Mouse (Mus musculus): ENCODE measurements around the gene Vps52.

- TF ChIP-seq ZMIZ1 (IDR thresholded peaks at IDR 0.05; ENCODE audit: low read depth, low read length) (no peak), CTCF (conservative IDR thresholded peaks at IDR 0.05 in 1 of 2, IDR thresholded peaks at IDR 0.05 in 1 of 2; ENCODE audit: low read depth in 2 of 2, low read length in 2 of 2) (no peak), CHD1 (IDR thresholded peaks at IDR 0.05; ENCODE audit: low read depth, low read length) (no peak), TBP (conservative IDR thresholded peaks at IDR 0.05; ENCODE audit: low read depth, low read length) (no peak), POLR2AphosphoS2 (IDR thresholded peaks at IDR 0.05; ENCODE audit: low read depth, low read length) (no peak; the same call in 1 of the 2 replicates), MEF2A (IDR thresholded peaks at IDR 0.05; ENCODE audit: borderline replicate concordance, low read depth, low read length) (no peak), MYC (IDR thresholded peaks at IDR 0.05; ENCODE audit: low read depth, low read length) (no peak)
Observed at GRCm38 (mm10) chr17:33999341-34000149, 43.9 kb downstream of the Vps52 start.

All from CH12.LX (cell line).